ENCODE assay signal across 12 mouse cellular contexts in genomic region chr2:163640493-163640892, GRCm38 (mm10). TPM values are rescaled to one million over a fixed set of nuclear protein-coding genes. Genes with fewer than 3 reads are reported as not detected.
DNase-seq lines count a peak whose midpoint lies in the region; TF ChIP-seq lines count a peak whose summit lies in the region.
"Had no signal": no experiment of that assay in that cellular context is flagged by ENCODE, and none has a peak within 500 bp of the region (broad histone marks: within the 10 kb centered on the region; RNA-seq: fewer than 3 reads in every experiment).

No protein-coding gene starts in this region.

- H3K36me3 ChIP-seq in heart, embryonic 10.5 days = peaks cover 24% of the 10 kb centered on the region
- H3K36me3 ChIP-seq in small intestine, adult 2 months (ENCODE audit: control insufficient read depth, insufficient read depth, low read length) = peaks cover 48% of the 10 kb centered on the region

- TF ChIP-seq CTCF in lung, adult 2 months (IDR thresholded peaks at IDR 0.05; ENCODE audit: insufficient read depth, low read length) = 0 out of 2 replicates have a peak, but pooled peaks have one; percentile 0
- TF ChIP-seq CTCF in bone marrow macrophage, adult 2 months (IDR thresholded peaks at IDR 0.05; ENCODE audit: low read depth, low read length) = no peak
- TF ChIP-seq CTCF in small intestine, adult 2 months (IDR thresholded peaks at IDR 0.05; ENCODE audit: extremely low read depth, insufficient read length, insufficient replicate concordance, low read depth, low read length) = no peak

- no peak overlapping the region for H3K27ac ChIP-seq in heart, embryonic 10.5 days
- H3K27ac ChIP-seq in bone marrow macrophage, adult 2 months (ENCODE audit: insufficient read depth, low read depth, low read length) = peak overlapping the region; percentile 94
- H3K27ac ChIP-seq in small intestine, adult 2 months (ENCODE audit: insufficient read depth, low read depth, low read length) = peak overlapping the region; percentile 100
- H3K27ac ChIP-seq: hindbrain, embryonic 15.5 days; limb, embryonic 13.5 days; neural tube, embryonic 15.5 days had no signal

- peaks cover 70% of the 10 kb centered on the region for H3K4me1 ChIP-seq in heart, embryonic 10.5 days
- H3K4me1 ChIP-seq in lung, adult 2 months (ENCODE audit: control insufficient read depth, insufficient read depth, low read length) = peaks cover 44% of the 10 kb centered on the region
- H3K4me1 ChIP-seq in bone marrow macrophage, adult 2 months (ENCODE audit: control insufficient read depth, insufficient read depth, low read length) = peaks cover 42% of the 10 kb centered on the region
- peaks cover 19% of the 10 kb centered on the region; the same call in 1 of the 2 replicates for H3K4me1 ChIP-seq in small intestine, adult 2 months (ENCODE audit: control insufficient read depth, insufficient read depth, insufficient read length, low read length)

- no peaks in the 10 kb centered on the region for H3K9me3 ChIP-seq in heart, embryonic 10.5 days
- H3K9me3 ChIP-seq: hindbrain, embryonic 15.5 days; limb, embryonic 13.5 days; neural tube, embryonic 15.5 days had no signal

- WGBS in heart, embryonic 10.5 days = 78% methylated on average over 3 of the region's 3 CpGs
- 41% methylated on average over 3 of the region's 3 CpGs for WGBS in lung, adult 2 months
- 16% methylated on average over 3 of the region's 3 CpGs for WGBS in small intestine, adult 2 months

- no peak for DNase-seq in heart, embryonic 10.5 days (ENCODE audit: low spot score)
- no peak for DNase-seq in heart, adult 9 months (ENCODE audit: low spot score in 2 of 2)
- DNase-seq in lung, adult 2 months = no peak
- DNase-seq in lung, postnatal 36 days = no peak
- DNase-seq in spleen, postnatal 36 days (ENCODE audit: low spot score in 2 of 2) = no peak
- no peak for DNase-seq in left cerebral cortex, adult 11 months (ENCODE audit: low spot score)
- DNase-seq: thymus, postnatal 4 days had no signal

- no peaks in the 10 kb centered on the region for H3K27me3 ChIP-seq in heart, embryonic 10.5 days (ENCODE audit: insufficient read depth, poor library complexity, severe bottlenecking)
- H3K27me3 ChIP-seq in small intestine, adult 2 months (ENCODE audit: control insufficient read depth, insufficient read depth, low read length) = no peaks in the 10 kb centered on the region
- H3K27me3 ChIP-seq: hindbrain, embryonic 15.5 days; limb, embryonic 13.5 days; neural tube, embryonic 15.5 days had no signal

- TF ChIP-seq POLR2A in lung, adult 2 months (IDR thresholded peaks at IDR 0.05; ENCODE audit: borderline replicate concordance, extremely low read depth, low read depth, low read length) = no peak
- no peak for TF ChIP-seq POLR2A in bone marrow macrophage, adult 2 months (IDR thresholded peaks at IDR 0.05; ENCODE audit: borderline replicate concordance, low read depth, low read length)
- TF ChIP-seq POLR2A in small intestine, adult 2 months (IDR thresholded peaks at IDR 0.05; ENCODE audit: low read depth, low read length) = no peak

- H3K4me3 ChIP-seq in heart, embryonic 10.5 days = 0 out of 2 replicates have a peak overlapping the region, but pooled peaks have one; percentile 15
- H3K4me3 ChIP-seq in lung, adult 2 months (replicated peaks; ENCODE audit: extremely low read depth, low read depth, low read length) = no peak overlapping the region
- H3K4me3 ChIP-seq in bone marrow macrophage, adult 2 months (ENCODE audit: insufficient read depth, low read length) = peak overlapping the region; percentile 45
- no peak overlapping the region for H3K4me3 ChIP-seq in small intestine, adult 2 months (ENCODE audit: low read depth, low read length)
- H3K4me3 ChIP-seq: hindbrain, embryonic 15.5 days; limb, embryonic 13.5 days; neural tube, embryonic 15.5 days had no signal

RNA-seq across cellular contexts. Expression of gene Serinc3, which starts 4.4 kb away (rescaled TPM):
- polyA plus RNA-seq in heart, embryonic 10.5 days (2016; fragmentation: Nextera tagmentation; extraction: Ambion mirVana) = 51.1 and 55.2 TPM in 2 replicates
- polyA plus RNA-seq in lung, adult 2 months (2012; rRNA removed) = 368 and 417 TPM in 2 replicates
- polyA plus RNA-seq in bone marrow macrophage, adult 2 months (2012; ENCODE audit: insufficient read depth, insufficient read length, missing spikeins) = 1,486 and 1,613 TPM in 2 replicates
- 121 and 262 TPM in 2 replicates for polyA plus RNA-seq in small intestine, adult 2 months (2012; rRNA removed)

RNA-seq across cellular contexts. Expression of gene Pkig, which starts 17.7 kb away (rescaled TPM):
- polyA plus RNA-seq in heart, embryonic 10.5 days (2016; fragmentation: Nextera tagmentation; extraction: Ambion mirVana) = 226 and 259 TPM in 2 replicates
- 167 and 180 TPM in 2 replicates for polyA plus RNA-seq in lung, adult 2 months (2012; rRNA removed)
- polyA plus RNA-seq in bone marrow macrophage, adult 2 months (2012; ENCODE audit: insufficient read depth, insufficient read length, missing spikeins) = 83.8 and 87.8 TPM in 2 replicates
- polyA plus RNA-seq in small intestine, adult 2 months (2012; rRNA removed) = 82.0 and 143 TPM in 2 replicates

RNA-seq across cellular contexts. Expression of gene Ttpal, which starts 38.4 kb away (rescaled TPM):
- 27.5 and 31.8 TPM in 2 replicates for polyA plus RNA-seq in heart, embryonic 10.5 days (2016; fragmentation: Nextera tagmentation; extraction: Ambion mirVana)
- 23.4 and 25.8 TPM in 2 replicates for polyA plus RNA-seq in lung, adult 2 months (2012; rRNA removed)
- 8.5 and 13.2 TPM in 2 replicates for polyA plus RNA-seq in bone marrow macrophage, adult 2 months (2012; ENCODE audit: insufficient read depth, insufficient read length, missing spikeins)
- polyA plus RNA-seq in small intestine, adult 2 months (2012; rRNA removed) = 8.3 and 16.0 TPM in 2 replicates

Comparison
In these comparisons a context has a peak if more than half of its experiments do, and no peak if none do; other contexts are left out.
1. H3K4me3 ChIP-seq: peak in heart, embryonic 10.5 days (single experiment) and bone marrow macrophage, adult 2 months (single experiment); none in lung, adult 2 months (single experiment) and small intestine, adult 2 months (single experiment).